Mouse (Mus musculus) liver, embryonic 14.5 days (tissue): ENCODE measurements around the gene Creb3l2. TPM values are rescaled to one million over a fixed set of nuclear protein-coding genes. Genes with fewer than 3 reads are reported as not detected.

Experiments
- ATAC-seq: fragments of 200-750 bp; cut with Nextera tagmentation; 2 replicates; pipeline ENCODE4 v1.8.0; 2017; ENCODE audit warnings: moderate number of reproducible peaks, mild to moderate bottlenecking, moderate library complexity; ENCODE audit not compliant: insufficient read depth
- DNase-seq, 3 experiments: peaks; one replicate each; pipeline ENCODE4 v3.0.0-alpha.2; 2012 to 2013; ENCODE audit warnings: low read depth in 3 of 3, low spot score in 3 of 3
- H3K27ac ChIP-seq: fragments of 300-500 bp; sonication (generic); 2 replicates; pipeline ENCODE4 v1.5.1; 2014; ENCODE audit warnings: moderate library complexity, mild to moderate bottlenecking, control low read depth, inconsistent platforms
- H3K27me3 ChIP-seq: fragments of 300-500 bp; sonication (generic); 2 replicates; pipeline ENCODE4 v1.6.1; 2014; ENCODE audit warnings: mild to moderate bottlenecking, low read length, moderate library complexity; ENCODE audit not compliant: control insufficient read depth, insufficient read depth
- H3K36me3 ChIP-seq: fragments of 300-500 bp; sonication (generic); replicated peaks from 2 replicates; pipeline ENCODE4 v1.6.1; 2014; ENCODE audit warnings: low read depth; ENCODE audit not compliant: control insufficient read depth, insufficient read depth
- H3K4me1 ChIP-seq, 2 experiments: fragments of 200-500 bp in 1 of 2; fragments of 300-500 bp in 1 of 2; sonication (generic) in 1 of 2; replicated peaks; 2 replicates each; pipeline ENCODE4 v1.6.1; 2012 to 2014; ENCODE audit warnings: antibody characterized with exemption in 1 of 2, inconsistent platforms in 1 of 2, low read length in 1 of 2; ENCODE audit not compliant: control insufficient read depth in 2 of 2, insufficient read depth in 2 of 2
- H3K4me2 ChIP-seq: fragments of 300-500 bp; sonication (generic); 2 replicates; pipeline ENCODE4 v1.6.1; 2014; ENCODE audit warnings: low read depth, mild to moderate bottlenecking, control low read depth, moderate library complexity
- H3K4me3 ChIP-seq, 2 experiments: fragments of 200-500 bp in 1 of 2; fragments of 300-500 bp in 1 of 2; sonication (generic) in 1 of 2; 2 replicates each; pipeline ENCODE4 v1.5.1; 2012 to 2014; ENCODE audit warnings: low read depth in 2 of 2, low read length in 2 of 2, mild to moderate bottlenecking in 2 of 2, control low read depth in 1 of 2, inconsistent platforms in 1 of 2, moderate library complexity in 1 of 2; ENCODE audit not compliant: insufficient read depth in 1 of 2
- H3K9ac ChIP-seq: fragments of 300-500 bp; sonication (generic); replicated peaks from 2 replicates; pipeline ENCODE4 v1.6.1; 2014; ENCODE audit warnings: mild to moderate bottlenecking, control low read depth, moderate library complexity
- H3K9me3 ChIP-seq: fragments of 300-500 bp; sonication (generic); 2 replicates; pipeline ENCODE4 v1.6.1; 2016; ENCODE audit warnings: low read length, mixed read lengths; ENCODE audit not compliant: control insufficient read depth
- CTCF ChIP-seq: IDR thresholded peaks from 2 replicates; pipeline ENCODE4 v1.5.1; 2016; ENCODE audit warnings: antibody characterized with exemption, low read depth, control low read depth
- EP300 ChIP-seq: IDR thresholded peaks from 2 replicates; pipeline ENCODE4 v1.6.1; 2016; ENCODE audit warnings: antibody characterized with exemption, low read depth
- WGBS: fragments of 180-500 bp; shearing (Covaris S2); extraction: QIAGEN DNeasy Blood & Tissue Kit; methylation state at CpG from one replicate; pipeline ENCODE4 v1.1.7; 2014; ENCODE audit not compliant: insufficient replicate concordance; 5-methylcytosine and 5-hydroxymethylcytosine counted together
- polyA plus RNA-seq, 2 experiments: library from polyadenylated mRNA; depleted of rRNA in 1 of 2; stranded (reverse) in 1 of 2; unstranded in 1 of 2; fragments of >200 nt; fragmentation: Nextera tagmentation in 1 of 2; extraction: Ambion mirVana in 1 of 2; gene quantifications; 2 replicates each; pipeline versions ENCODE4 v1.2.1 to v1.2.3; 2012 to 2014

Gene Creb3l2
- polyA plus RNA-seq, 2 experiments: 1.9 to 2.7 TPM

DNA sequence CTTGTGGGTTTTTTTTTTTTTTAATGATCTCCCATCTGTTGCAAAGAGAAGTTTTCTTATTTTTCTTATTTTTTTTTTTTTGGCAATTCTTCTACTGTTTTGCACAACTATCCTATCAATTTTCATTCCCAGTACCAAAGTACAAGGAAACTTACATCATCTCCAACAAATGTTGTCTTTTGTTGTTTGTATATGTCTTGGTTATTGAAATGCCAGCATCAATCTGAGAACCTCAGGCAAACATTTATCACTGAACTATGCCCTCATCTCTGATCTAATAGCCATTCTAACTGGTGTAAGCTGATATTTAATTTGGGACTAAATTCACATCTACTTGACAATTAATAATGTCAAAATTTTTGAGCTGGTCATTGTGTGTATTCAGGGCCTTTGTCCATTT, 38.1 kb upstream of the Creb3l2 start:
- Histone ChIP-seq H3K4me3 (no peak overlapping the region), H3K27me3 (no peaks in the 10 kb centered on the region), H3K27ac (no peak overlapping the region), H3K9ac (no peak overlapping the region), H3K9me3 (no peaks in the 10 kb centered on the region), H3K4me2 (no peak overlapping the region), H3K4me1 (peaks cover 2 to 7% of the 10 kb centered on the region in 2 experiments; a peak in 3 of 4 replicates), H3K36me3 (no peaks in the 10 kb centered on the region)
- DNase-seq (no peak), ATAC-seq (no peak)
- no peak for TF ChIP-seq EP300
- TF ChIP-seq CTCF: no peak

DNA sequence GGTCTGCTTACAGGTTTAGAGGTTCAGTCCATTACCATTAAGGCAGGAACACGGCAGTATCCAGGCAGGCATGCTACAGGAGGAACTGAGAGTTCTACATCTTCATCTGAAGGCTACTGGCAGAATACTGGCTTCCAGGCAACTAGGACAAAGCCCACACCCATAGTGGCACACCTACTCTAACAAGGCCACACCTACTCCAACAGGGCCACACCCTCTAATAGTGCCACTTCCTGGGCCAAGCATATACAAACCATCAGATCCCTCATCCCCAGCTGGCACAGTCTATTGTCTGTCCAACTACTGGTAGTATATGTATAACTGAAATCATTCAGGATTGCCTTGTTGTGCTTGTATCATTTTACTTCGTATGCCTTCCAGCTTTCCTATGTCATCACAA, 36.5 kb upstream of the Creb3l2 start:
- 77% methylated on average over 2 of the region's 2 CpGs for WGBS
- no peak for ATAC-seq
- no peak overlapping the region for H3K4me2 ChIP-seq

DNA sequence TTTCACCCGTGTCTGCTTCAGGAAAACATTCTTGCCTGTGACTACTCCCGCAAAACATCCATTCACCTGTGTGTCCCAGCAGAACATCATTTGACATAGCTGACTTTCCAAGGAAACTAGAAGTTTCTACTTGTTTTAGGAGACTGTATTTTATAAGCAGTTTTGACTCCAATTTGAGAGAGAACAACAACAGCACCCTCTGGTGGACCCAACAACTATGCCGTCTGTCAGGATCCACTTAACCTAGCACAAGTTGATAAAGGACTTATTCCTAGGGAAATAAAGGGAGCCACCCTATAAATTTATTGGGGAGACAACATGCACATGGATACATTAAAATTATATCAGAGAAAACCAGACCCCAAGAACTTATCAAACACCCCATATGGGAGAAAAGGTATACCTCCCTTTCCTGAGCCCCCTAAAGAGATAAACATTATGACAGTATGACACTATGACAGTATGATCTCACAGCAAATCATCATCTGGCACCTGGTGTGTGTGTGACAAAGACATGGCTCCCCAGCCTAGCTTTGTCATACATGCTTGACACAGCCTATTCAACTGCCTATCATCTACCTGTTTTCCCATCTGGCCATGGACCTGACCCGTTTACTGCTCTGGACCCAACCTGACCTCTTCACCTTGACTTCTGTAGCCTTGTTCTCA, 31.9 kb upstream of the Creb3l2 start:
- 77% methylated on average over 4 of the region's 4 CpGs for WGBS
- DNase-seq: no peak

More for the DNA sequence above, 36.5 kb upstream of the Creb3l2 start:
- Histone ChIP-seq H3K27ac (no peak overlapping the region), H3K9me3 (no peaks in the 10 kb centered on the region), H3K9ac (no peak overlapping the region), H3K27me3 (no peaks in the 10 kb centered on the region), H3K36me3 (no peaks in the 10 kb centered on the region), H3K4me1 (peaks cover 2 to 10% of the 10 kb centered on the region in 2 experiments; a peak in 3 of 4 replicates), H3K4me3 (no peak overlapping the region)
- DNase-seq: no peak
- TF ChIP-seq CTCF (no peak), EP300 (no peak)

DNA sequence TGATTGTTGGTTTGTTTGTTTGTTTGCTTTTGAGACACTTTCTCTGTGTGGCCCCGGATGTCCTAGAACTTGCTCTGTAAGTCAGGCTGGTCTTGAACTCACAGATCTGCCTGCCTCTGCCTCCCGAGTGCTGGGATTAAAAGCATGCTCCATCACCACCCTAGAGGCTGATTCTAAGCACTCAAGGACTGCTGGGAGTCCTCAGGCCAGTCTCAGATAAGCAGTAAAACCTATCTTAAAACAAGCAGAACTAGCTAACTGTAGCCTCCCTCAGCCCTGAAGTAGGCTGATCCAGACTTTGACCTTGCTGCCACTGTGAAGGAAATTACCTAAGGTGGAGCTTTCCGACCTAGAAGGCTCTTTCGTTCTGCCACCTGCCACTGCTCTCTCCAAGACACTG, 28.3 kb upstream of the Creb3l2 start:
- ATAC-seq: no peak
- WGBS: 54% methylated on average over 4 of the region's 4 CpGs
- no peaks in the 10 kb centered on the region for H3K36me3 ChIP-seq

More for the DNA sequence above, 31.9 kb upstream of the Creb3l2 start:
- Histone ChIP-seq H3K27ac (no peak overlapping the region), H3K9ac (no peak overlapping the region), H3K27me3 (no peaks in the 10 kb centered on the region), H3K4me1 (peaks cover 2 to 6% of the 10 kb centered on the region in 2 experiments; a peak in 3 of 4 replicates), H3K4me3 (no peak overlapping the region), H3K36me3 (no peaks in the 10 kb centered on the region), H3K9me3 (no peaks in the 10 kb centered on the region), H3K4me2 (no peak overlapping the region)
- ATAC-seq: peak; percentile 68
- TF ChIP-seq EP300: 0 out of 2 replicates have a peak, but pooled peaks have one; percentile 11
- peak; percentile 28; the same call in 1 of the 2 replicates for TF ChIP-seq CTCF

DNA sequence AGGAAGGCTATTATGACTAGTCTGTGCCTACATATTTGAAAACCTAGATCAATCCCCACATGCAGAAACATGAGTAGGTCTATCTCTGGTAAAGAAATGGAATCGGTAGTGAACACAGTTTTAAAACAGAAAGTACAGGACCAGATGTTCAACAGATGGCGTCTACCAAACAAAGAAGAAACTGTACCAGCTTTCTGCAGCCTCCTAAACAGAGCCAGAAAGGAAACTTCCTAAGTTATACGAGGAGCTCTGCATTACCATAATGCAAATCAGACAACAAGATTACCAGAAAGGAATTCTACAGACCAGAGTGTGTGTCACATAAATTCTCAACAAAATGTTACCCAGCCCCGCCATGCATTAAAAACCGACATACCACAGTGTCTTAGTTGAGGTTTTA, 23.9 kb upstream of the Creb3l2 start:
- no peak overlapping the region for H3K4me2 ChIP-seq
- DNase-seq: no peak
- WGBS: 70% methylated on average over 5 of the region's 5 CpGs

More for the DNA sequence above, 28.3 kb upstream of the Creb3l2 start:
- H3K27me3 ChIP-seq: no peaks in the 10 kb centered on the region
- H3K27ac ChIP-seq: no peak overlapping the region
- H3K4me1 ChIP-seq: peaks cover 0 to 3% of the 10 kb centered on the region in 2 experiments; a peak in 2 of 4 replicates
- no peak overlapping the region for H3K4me2 ChIP-seq
- H3K4me3 ChIP-seq: no peak overlapping the region
- no peaks in the 10 kb centered on the region for H3K9me3 ChIP-seq
- no peak for DNase-seq
- no peak for TF ChIP-seq EP300
- no peak for TF ChIP-seq CTCF
- H3K9ac ChIP-seq: no peak overlapping the region

More for the DNA sequence above, 23.9 kb upstream of the Creb3l2 start:
- Histone ChIP-seq H3K4me3 (no peak overlapping the region), H3K36me3 (no peaks in the 10 kb centered on the region), H3K27me3 (no peaks in the 10 kb centered on the region), H3K9me3 (no peaks in the 10 kb centered on the region), H3K4me1 (peaks cover 0 to 5% of the 10 kb centered on the region in 2 experiments; a peak in 2 of 4 replicates), H3K27ac (no peak overlapping the region), H3K9ac (no peak overlapping the region)
- ATAC-seq: no peak
- TF ChIP-seq EP300 (no peak), CTCF (no peak)
